Mouse (Mus musculus): ENCODE results near the gene 1700025C18Rik. TPM values are rescaled to one million over a fixed set of nuclear protein-coding genes. Genes with fewer than 3 reads are reported as not detected.

Gene 1700025C18Rik
- polyA plus RNA-seq, 1 experiment from 2014 or later = not detected

DNA sequence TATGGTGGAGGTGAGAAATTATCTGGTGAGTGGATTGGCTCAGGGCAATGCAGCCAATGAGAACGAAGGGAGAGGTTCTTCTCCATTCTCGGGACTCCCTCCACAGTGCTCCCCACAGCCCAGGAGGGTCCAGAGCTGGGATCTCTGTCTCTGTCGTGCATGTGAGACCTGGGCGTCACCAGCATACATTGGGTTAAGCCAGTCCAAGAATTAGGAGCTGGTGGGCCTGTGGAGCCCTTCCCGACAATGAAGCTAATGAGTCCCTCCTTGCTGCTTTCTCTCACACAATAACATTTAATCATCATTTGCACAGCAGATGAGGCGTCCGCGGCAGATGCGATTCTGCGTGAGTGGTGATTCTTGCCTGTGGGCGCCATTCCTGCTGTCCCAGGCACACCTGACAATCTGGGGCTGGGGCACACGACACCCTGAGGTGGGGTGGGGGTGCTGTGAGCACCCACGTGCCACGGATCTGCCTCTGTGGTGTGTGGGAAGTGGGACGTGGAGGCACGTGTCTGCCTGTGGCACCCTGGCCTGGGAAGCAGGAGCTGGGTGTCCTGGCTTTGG, 15.0 kb upstream of the 1700025C18Rik start:
- no peak for ATAC-seq (ENCODE audit: extremely low read depth, insufficient number of reproducible peaks, low FRiP score, low TSS enrichment)
- peaks cover 97% of the 10 kb centered on the region for H3K27me3 ChIP-seq (replicated peaks)
- no peak overlapping the region for H3K4me3 ChIP-seq
- H3K9me3 ChIP-seq = no peaks in the 10 kb centered on the region
- 67% methylated on average over 16 of the region's 16 CpGs for WGBS
- H3K4me2 ChIP-seq = no peak overlapping the region
- H3K36me3 ChIP-seq = no peaks in the 10 kb centered on the region
- no peak overlapping the region for H3K9ac ChIP-seq
- peaks cover 6% of the 10 kb centered on the region for H3K4me1 ChIP-seq
- no peak overlapping the region for H3K27ac ChIP-seq (replicated peaks)

GRCm38 (mm10) chr2:165102920-165103319, 12.4 kb upstream of the 1700025C18Rik start:
- Histone ChIP-seq H3K9me3 (no peaks in the 10 kb centered on the region), H3K36me3 (no peaks in the 10 kb centered on the region), H3K4me3 (no peak overlapping the region), H3K9ac (no peak overlapping the region), H3K4me2 (no peak overlapping the region), H3K27me3 (replicated peaks) (peaks cover 96% of the 10 kb centered on the region), H3K4me1 (peaks cover 11% of the 10 kb centered on the region), H3K27ac (replicated peaks) (no peak overlapping the region)
- ATAC-seq (ENCODE audit: extremely low read depth, insufficient number of reproducible peaks, low FRiP score, low TSS enrichment) = no peak
- WGBS = 64% methylated on average over 3 of the region's 3 CpGs

- Histone ChIP-seq H3K4me1 (peaks cover 11% of the 10 kb centered on the region), H3K4me2 (no peak overlapping the region), H3K36me3 (no peaks in the 10 kb centered on the region), H3K27me3 (replicated peaks) (peaks cover 98% of the 10 kb centered on the region), H3K27ac (replicated peaks) (no peak overlapping the region), H3K4me3 (no peak overlapping the region), H3K9ac (no peak overlapping the region), H3K9me3 (no peaks in the 10 kb centered on the region)
- ATAC-seq (ENCODE audit: extremely low read depth, insufficient number of reproducible peaks, low FRiP score, low TSS enrichment) = no peak
- WGBS = 2% methylated on average over 6 of the region's 6 CpGs
Measured at GRCm38 (mm10) chr2:165100749-165101148, 10.2 kb upstream of the 1700025C18Rik start.

GRCm38 (mm10) chr2:165098861-165099260, 8.3 kb upstream of the 1700025C18Rik start:
- Histone ChIP-seq H3K9me3 (no peaks in the 10 kb centered on the region), H3K4me3 (no peak overlapping the region), H3K4me1 (peaks cover 11% of the 10 kb centered on the region), H3K9ac (no peak overlapping the region), H3K4me2 (no peak overlapping the region), H3K27me3 (replicated peaks) (peaks cover 97% of the 10 kb centered on the region), H3K36me3 (no peaks in the 10 kb centered on the region), H3K27ac (replicated peaks) (no peak overlapping the region)
- 69% methylated on average over 3 of the region's 3 CpGs for WGBS
- no peak for ATAC-seq (ENCODE audit: extremely low read depth, insufficient number of reproducible peaks, low FRiP score, low TSS enrichment)

- H3K4me2 ChIP-seq = no peak overlapping the region
- H3K27me3 ChIP-seq (replicated peaks) = peaks cover 93% of the 10 kb centered on the region
Measured at GRCm38 (mm10) chr2:165096367-165096766, 5.8 kb upstream of the 1700025C18Rik start.

GRCm38 (mm10) chr2:165092393-165092792, 1.8 kb upstream of the 1700025C18Rik start:
- no peak overlapping the region for H3K27ac ChIP-seq (replicated peaks)
- H3K4me2 ChIP-seq = no peak overlapping the region
- H3K36me3 ChIP-seq = no peaks in the 10 kb centered on the region
- 64% methylated on average over 7 of the region's 7 CpGs for WGBS
- no peak overlapping the region for H3K4me3 ChIP-seq
- no peak overlapping the region for H3K9ac ChIP-seq
- no peaks in the 10 kb centered on the region for H3K4me1 ChIP-seq
- peaks cover 84% of the 10 kb centered on the region for H3K27me3 ChIP-seq (replicated peaks)
- no peaks in the 10 kb centered on the region for H3K9me3 ChIP-seq
- no peak for ATAC-seq (ENCODE audit: extremely low read depth, insufficient number of reproducible peaks, low FRiP score, low TSS enrichment)

More at GRCm38 (mm10) chr2:165096367-165096766, 5.8 kb upstream of the 1700025C18Rik start:
- Histone ChIP-seq H3K4me3 (no peak overlapping the region), H3K27ac (replicated peaks) (no peak overlapping the region), H3K4me1 (peaks cover 11% of the 10 kb centered on the region), H3K9ac (no peak overlapping the region), H3K9me3 (no peaks in the 10 kb centered on the region), H3K36me3 (no peaks in the 10 kb centered on the region)
- ATAC-seq (ENCODE audit: extremely low read depth, insufficient number of reproducible peaks, low FRiP score, low TSS enrichment) = no peak
- 18% methylated on average over 10 of the region's 10 CpGs for WGBS

DNA sequence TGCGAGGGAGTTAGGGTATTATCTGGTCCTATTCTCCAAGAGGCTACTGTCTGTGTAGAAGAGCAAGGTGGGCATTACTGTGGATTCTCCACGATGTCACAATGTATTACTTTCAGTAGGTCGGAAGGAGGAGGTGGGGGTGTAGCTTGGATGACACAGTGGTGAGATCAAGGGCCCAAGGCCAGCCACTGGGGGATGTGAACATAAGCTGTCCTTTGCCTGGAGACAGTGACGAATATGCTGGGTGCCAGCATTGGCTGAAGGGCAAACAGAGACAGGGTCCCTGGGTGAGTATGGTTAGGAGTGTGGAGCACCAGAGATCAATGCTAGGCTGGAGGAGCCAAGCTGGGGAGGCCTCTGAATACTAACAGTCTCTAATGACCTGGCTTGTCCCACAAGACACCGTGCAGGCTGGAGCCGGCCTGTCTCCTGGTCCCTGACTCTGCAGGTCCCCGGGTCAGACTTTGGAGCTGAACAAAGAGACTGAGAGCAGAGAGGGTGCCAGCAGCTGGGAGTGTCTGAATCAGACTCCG, 949 bp upstream of the 1700025C18Rik start:
- WGBS = 69% methylated on average over 8 of the region's 8 CpGs
- H3K4me1 ChIP-seq = no peaks in the 10 kb centered on the region
- ATAC-seq (ENCODE audit: extremely low read depth, insufficient number of reproducible peaks, low FRiP score, low TSS enrichment) = no peak
- no peak overlapping the region for H3K27ac ChIP-seq (replicated peaks)
- peaks cover 84% of the 10 kb centered on the region for H3K27me3 ChIP-seq (replicated peaks)
- no peaks in the 10 kb centered on the region for H3K9me3 ChIP-seq
- H3K4me2 ChIP-seq = no peak overlapping the region
- H3K4me3 ChIP-seq = no peak overlapping the region
- no peaks in the 10 kb centered on the region for H3K36me3 ChIP-seq
- no peak overlapping the region for H3K9ac ChIP-seq

DNA sequence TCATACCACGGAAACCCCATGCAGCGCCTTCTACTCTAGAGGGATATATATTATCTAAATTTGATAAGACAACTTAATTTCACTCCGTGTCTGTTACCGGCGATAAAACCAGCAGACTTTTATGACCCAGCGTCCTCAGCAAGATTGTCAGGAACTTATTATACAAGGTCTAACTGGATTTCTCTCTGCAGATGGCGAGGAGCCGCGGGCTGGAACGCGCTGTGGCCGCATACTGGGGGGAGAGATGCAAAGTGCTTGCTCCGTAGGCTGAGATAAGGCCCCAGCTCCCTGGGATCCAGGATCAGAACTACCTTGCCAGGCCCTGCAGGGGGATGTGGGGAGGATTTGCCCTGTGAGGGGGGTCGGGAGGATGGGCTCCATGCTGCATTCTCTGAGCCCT, 1.1 kb downstream of the 1700025C18Rik start:
- no peak for ATAC-seq (ENCODE audit: extremely low read depth, insufficient number of reproducible peaks, low FRiP score, low TSS enrichment)
- no peaks in the 10 kb centered on the region for H3K9me3 ChIP-seq
- no peaks in the 10 kb centered on the region for H3K4me1 ChIP-seq
- no peak overlapping the region for H3K4me3 ChIP-seq
- 20% methylated on average over 14 of the region's 14 CpGs for WGBS
- no peaks in the 10 kb centered on the region for H3K36me3 ChIP-seq
- H3K4me2 ChIP-seq = no peak overlapping the region
- H3K27ac ChIP-seq (replicated peaks) = no peak overlapping the region
- H3K27me3 ChIP-seq (replicated peaks) = peaks cover 84% of the 10 kb centered on the region
- H3K9ac ChIP-seq = no peak overlapping the region

GRCm38 (mm10) chr2:165086634-165087033, 3.9 kb downstream of the 1700025C18Rik start:
- no peak overlapping the region for H3K4me3 ChIP-seq

DNA sequence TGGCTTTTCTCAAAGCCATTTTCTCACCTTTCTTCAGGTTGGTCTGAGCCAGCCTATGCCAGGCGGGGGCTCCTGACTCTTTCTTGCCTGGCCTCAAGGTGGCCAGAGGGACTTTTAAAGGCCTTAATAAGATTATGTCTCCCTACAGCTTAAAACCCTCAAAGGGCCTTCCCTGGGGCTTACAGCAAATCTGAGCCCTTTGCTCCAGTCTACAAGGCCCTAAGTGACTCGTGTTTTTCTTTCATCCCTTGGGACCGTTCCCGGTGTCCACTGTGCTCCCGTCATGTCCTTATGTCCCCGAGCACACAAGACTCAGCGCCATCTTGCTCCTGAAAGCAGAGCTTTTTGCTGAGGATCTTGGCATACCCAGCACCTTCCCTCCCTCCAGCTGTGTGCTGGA, 9.3 kb downstream of the 1700025C18Rik start:
- WGBS = 10% methylated on average over 7 of the region's 7 CpGs
- Histone ChIP-seq H3K4me3 (no peak overlapping the region), H3K27me3 (replicated peaks) (peaks cover 77% of the 10 kb centered on the region), H3K4me1 (no peaks in the 10 kb centered on the region), H3K9me3 (no peaks in the 10 kb centered on the region), H3K36me3 (no peaks in the 10 kb centered on the region), H3K4me2 (no peak overlapping the region), H3K27ac (replicated peaks) (no peak overlapping the region), H3K9ac (no peak overlapping the region)
- no peak for ATAC-seq (ENCODE audit: extremely low read depth, insufficient number of reproducible peaks, low FRiP score, low TSS enrichment)

More at GRCm38 (mm10) chr2:165086634-165087033, 3.9 kb downstream of the 1700025C18Rik start:
- peaks cover 66% of the 10 kb centered on the region for H3K27me3 ChIP-seq (replicated peaks)
- WGBS = 79% methylated on average over 4 of the region's 4 CpGs
- no peak overlapping the region for H3K9ac ChIP-seq
- H3K36me3 ChIP-seq = no peaks in the 10 kb centered on the region
- H3K9me3 ChIP-seq = no peaks in the 10 kb centered on the region
- H3K4me1 ChIP-seq = no peaks in the 10 kb centered on the region
- H3K4me2 ChIP-seq = no peak overlapping the region
- no peak overlapping the region for H3K27ac ChIP-seq (replicated peaks)
- no peak for ATAC-seq (ENCODE audit: extremely low read depth, insufficient number of reproducible peaks, low FRiP score, low TSS enrichment)

GRCm38 (mm10) chr2:165080657-165081056, 9.9 kb downstream of the 1700025C18Rik start:
- Histone ChIP-seq H3K4me2 (no peak overlapping the region), H3K9me3 (no peaks in the 10 kb centered on the region), H3K4me3 (no peak overlapping the region), H3K36me3 (no peaks in the 10 kb centered on the region), H3K27me3 (replicated peaks) (peaks cover 77% of the 10 kb centered on the region), H3K4me1 (no peaks in the 10 kb centered on the region), H3K27ac (replicated peaks) (no peak overlapping the region), H3K9ac (no peak overlapping the region)
- no peak for ATAC-seq (ENCODE audit: extremely low read depth, insufficient number of reproducible peaks, low FRiP score, low TSS enrichment)
- WGBS = 19% methylated on average over 9 of the region's 9 CpGs

- peaks cover 79% of the 10 kb centered on the region for H3K27me3 ChIP-seq (replicated peaks)
Measured at GRCm38 (mm10) chr2:165078605-165079004, 11.9 kb downstream of the 1700025C18Rik start.

More at GRCm38 (mm10) chr2:165078605-165079004, 11.9 kb downstream of the 1700025C18Rik start:
- H3K9ac ChIP-seq = no peak overlapping the region
- no peak overlapping the region for H3K4me2 ChIP-seq
- ATAC-seq (ENCODE audit: extremely low read depth, insufficient number of reproducible peaks, low FRiP score, low TSS enrichment) = no peak
- H3K27ac ChIP-seq (replicated peaks) = no peak overlapping the region
- no peak overlapping the region for H3K4me3 ChIP-seq
- H3K4me1 ChIP-seq = peaks cover 10% of the 10 kb centered on the region
- H3K9me3 ChIP-seq = no peaks in the 10 kb centered on the region
- 18% methylated on average over 10 of the region's 10 CpGs for WGBS
- H3K36me3 ChIP-seq = no peaks in the 10 kb centered on the region

Measured in heart, embryonic 13.5 days (tissue).